ENCODE assay signal across 21 mouse cellular contexts in the genomic region with DNA sequence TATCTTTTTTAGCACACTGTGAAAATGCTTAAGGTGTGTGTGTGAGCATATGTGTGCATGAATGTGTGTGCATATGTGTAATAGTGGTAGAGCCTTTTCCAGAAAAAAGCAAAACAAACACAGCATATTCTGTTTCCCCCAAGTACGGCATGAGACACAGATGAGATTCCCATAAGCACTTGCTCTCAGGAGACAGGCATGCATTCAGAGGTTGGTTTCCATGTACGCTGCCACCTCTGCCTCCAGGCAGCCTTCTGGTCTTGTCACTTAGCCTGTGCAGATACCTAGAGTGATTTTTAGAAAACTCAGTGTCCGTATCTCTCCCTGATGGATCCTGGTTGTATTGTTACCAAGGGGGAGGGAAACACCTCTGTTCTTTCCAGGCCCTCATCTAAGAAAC.
DNase-seq lines count a peak whose midpoint lies in the region; ATAC-seq lines count a peak whose summit lies in the region.
"Had no signal": no experiment of that assay in that cellular context is flagged by ENCODE, and none has a peak within 500 bp of the region (broad histone marks: within the 10 kb centered on the region; RNA-seq: fewer than 3 reads in every experiment).

No protein-coding gene starts in this region.

- no peak overlapping the region for H3K4me2 ChIP-seq in forebrain, embryonic 13.5 days
- H3K4me2 ChIP-seq in forebrain, embryonic 16.5 days (ENCODE audit: low read length) = no peak overlapping the region
- no peak overlapping the region for H3K4me2 ChIP-seq in hindbrain, embryonic 11.5 days (replicated peaks; ENCODE audit: low read depth, low read length)
- H3K4me2 ChIP-seq in midbrain, embryonic 16.5 days (ENCODE audit: low read length) = no peak overlapping the region

- no peaks in the 10 kb centered on the region for H3K36me3 ChIP-seq in forebrain, embryonic 13.5 days (ENCODE audit: poor library complexity, severe bottlenecking)
- H3K36me3 ChIP-seq in forebrain, embryonic 16.5 days (ENCODE audit: control insufficient read depth, insufficient read depth) = no peaks in the 10 kb centered on the region
- H3K36me3 ChIP-seq in hindbrain, embryonic 10.5 days = no peaks in the 10 kb centered on the region
- no peaks in the 10 kb centered on the region for H3K36me3 ChIP-seq in hindbrain, embryonic 11.5 days (ENCODE audit: control insufficient read depth, insufficient read depth, low read length)
- H3K36me3 ChIP-seq in midbrain, embryonic 10.5 days = no peaks in the 10 kb centered on the region
- no peaks in the 10 kb centered on the region for H3K36me3 ChIP-seq in midbrain, embryonic 16.5 days (ENCODE audit: control insufficient read depth, insufficient read depth, low read length)
- H3K36me3 ChIP-seq: embryonic facial prominence, embryonic 13.5 days; kidney, embryonic 15.5 days; liver, embryonic 13.5 days had no signal

- no peak for DNase-seq in hindbrain, embryonic 10.5 days (ENCODE audit: low spot score)
- no peak for DNase-seq in hindbrain, embryonic 11.5 days (ENCODE audit: low spot score)
- no peak for DNase-seq in midbrain, embryonic 10.5 days (ENCODE audit: low spot score)
- no peak for DNase-seq in thymus, postnatal 10 days (ENCODE audit: low spot score in 2 of 2)
- DNase-seq in kidney, postnatal 14 days = no peak
- DNase-seq: adrenal gland, postnatal 10 days; cerebellum, adult 18-20 months; gastrocnemius, postnatal 10 days; kidney, adult 11 months; kidney, postnatal 4 days; liver, embryonic 13.5 days; lung, adult 2 months; lung, postnatal 14 days; right cerebral cortex, postnatal 14 days; thymus, postnatal 36 days had no signal

- H3K9ac ChIP-seq in forebrain, embryonic 13.5 days = no peak overlapping the region
- H3K9ac ChIP-seq in forebrain, embryonic 16.5 days (replicated peaks; ENCODE audit: low read depth, low read length) = no peak overlapping the region
- no peak overlapping the region for H3K9ac ChIP-seq in hindbrain, embryonic 11.5 days (ENCODE audit: low read depth, low read length)
- H3K9ac ChIP-seq in midbrain, embryonic 16.5 days (ENCODE audit: low read depth, low read length) = no peak overlapping the region
- H3K9ac ChIP-seq: embryonic facial prominence, embryonic 13.5 days; kidney, embryonic 15.5 days; liver, embryonic 13.5 days had no signal

- H3K4me3 ChIP-seq in forebrain, embryonic 13.5 days = no peak overlapping the region
- no peak overlapping the region for H3K4me3 ChIP-seq in forebrain, embryonic 16.5 days (replicated peaks; ENCODE audit: low read length)
- H3K4me3 ChIP-seq in hindbrain, embryonic 10.5 days = no peak overlapping the region
- no peak overlapping the region for H3K4me3 ChIP-seq in hindbrain, embryonic 11.5 days (ENCODE audit: low read depth, low read length)
- no peak overlapping the region for H3K4me3 ChIP-seq in midbrain, embryonic 10.5 days
- no peak overlapping the region for H3K4me3 ChIP-seq in midbrain, embryonic 16.5 days (ENCODE audit: low read depth, low read length)
- H3K4me3 ChIP-seq: erythroblast, embryonic 14.5 days; liver, embryonic 13.5 days had no signal

- 70% methylated on average over 3 of the region's 3 CpGs for WGBS in forebrain, embryonic 13.5 days
- WGBS in forebrain, embryonic 16.5 days = 69% methylated on average over 3 of the region's 3 CpGs
- WGBS in hindbrain, embryonic 10.5 days = 74% methylated on average over 3 of the region's 3 CpGs
- WGBS in hindbrain, embryonic 11.5 days = 74% methylated on average over 3 of the region's 3 CpGs
- 82% methylated on average over 3 of the region's 3 CpGs for WGBS in midbrain, embryonic 10.5 days
- 62% methylated on average over 3 of the region's 3 CpGs for WGBS in midbrain, embryonic 16.5 days

- H3K27ac ChIP-seq in forebrain, embryonic 13.5 days = 0 out of 2 replicates have a peak overlapping the region, but pooled peaks have one; percentile 15
- H3K27ac ChIP-seq in forebrain, embryonic 16.5 days (ENCODE audit: low read length) = no peak overlapping the region
- H3K27ac ChIP-seq in hindbrain, embryonic 10.5 days = peak overlapping the region; percentile 77
- H3K27ac ChIP-seq in hindbrain, embryonic 11.5 days (ENCODE audit: low read depth, low read length) = no peak overlapping the region
- H3K27ac ChIP-seq in midbrain, embryonic 10.5 days (replicated peaks) = peak overlapping the region; percentile 70; the same call in 1 of the 2 replicates
- peak overlapping the region; percentile 28 for H3K27ac ChIP-seq in midbrain, embryonic 16.5 days (ENCODE audit: low read length)
- H3K27ac ChIP-seq: embryonic facial prominence, embryonic 13.5 days; kidney, embryonic 15.5 days; liver, embryonic 13.5 days had no signal

- ATAC-seq in forebrain, embryonic 13.5 days = no peak
- ATAC-seq in forebrain, embryonic 16.5 days = no peak
- no peak for ATAC-seq in hindbrain, embryonic 11.5 days (ENCODE audit: low FRiP score)
- peak; percentile 1; the same call in 1 of the 2 replicates for ATAC-seq in midbrain, embryonic 16.5 days

- H3K9me3 ChIP-seq in forebrain, embryonic 13.5 days (replicated peaks) = no peaks in the 10 kb centered on the region
- H3K9me3 ChIP-seq in forebrain, embryonic 16.5 days (ENCODE audit: control insufficient read depth, low read length) = no peaks in the 10 kb centered on the region
- H3K9me3 ChIP-seq in hindbrain, embryonic 10.5 days = no peaks in the 10 kb centered on the region
- H3K9me3 ChIP-seq in hindbrain, embryonic 11.5 days (ENCODE audit: control insufficient read depth, low read length) = no peaks in the 10 kb centered on the region
- no peaks in the 10 kb centered on the region for H3K9me3 ChIP-seq in midbrain, embryonic 10.5 days (replicated peaks)
- H3K9me3 ChIP-seq in midbrain, embryonic 16.5 days (replicated peaks; ENCODE audit: control insufficient read depth, low read length, poor library complexity, severe bottlenecking) = no peaks in the 10 kb centered on the region
- H3K9me3 ChIP-seq: embryonic facial prominence, embryonic 13.5 days; kidney, embryonic 15.5 days; liver, embryonic 13.5 days had no signal

- peaks cover 67% of the 10 kb centered on the region for H3K4me1 ChIP-seq in forebrain, embryonic 13.5 days
- H3K4me1 ChIP-seq in forebrain, embryonic 16.5 days (replicated peaks; ENCODE audit: control insufficient read depth, insufficient read depth, low read length) = peaks cover 20% of the 10 kb centered on the region
- H3K4me1 ChIP-seq in hindbrain, embryonic 10.5 days (replicated peaks) = peaks cover 53% of the 10 kb centered on the region
- H3K4me1 ChIP-seq in hindbrain, embryonic 11.5 days (replicated peaks; ENCODE audit: control insufficient read depth, insufficient read depth, low read length) = peaks cover 5% of the 10 kb centered on the region; the same call in 1 of the 2 replicates
- peaks cover 49% of the 10 kb centered on the region for H3K4me1 ChIP-seq in midbrain, embryonic 10.5 days
- H3K4me1 ChIP-seq in midbrain, embryonic 16.5 days (ENCODE audit: control insufficient read depth, insufficient read depth, low read length) = peaks cover 28% of the 10 kb centered on the region
- H3K4me1 ChIP-seq: liver, embryonic 13.5 days had no signal

- H3K27me3 ChIP-seq in forebrain, embryonic 13.5 days = no peaks in the 10 kb centered on the region
- H3K27me3 ChIP-seq in forebrain, embryonic 16.5 days (replicated peaks; ENCODE audit: control insufficient read depth, insufficient read depth, low read length) = no peaks in the 10 kb centered on the region
- peaks cover 7% of the 10 kb centered on the region; the same call in 1 of the 2 replicates for H3K27me3 ChIP-seq in hindbrain, embryonic 10.5 days (ENCODE audit: insufficient read depth, poor library complexity, severe bottlenecking)
- H3K27me3 ChIP-seq in hindbrain, embryonic 11.5 days (ENCODE audit: control insufficient read depth, insufficient read depth, low read length) = no peaks in the 10 kb centered on the region
- H3K27me3 ChIP-seq in midbrain, embryonic 10.5 days (ENCODE audit: low read depth, poor library complexity, severe bottlenecking) = 0 out of 2 replicates have a peak, but pooled peaks cover 16% of the 10 kb centered on the region
- no peaks in the 10 kb centered on the region for H3K27me3 ChIP-seq in midbrain, embryonic 16.5 days (ENCODE audit: control insufficient read depth, insufficient read depth, low read depth, low read length)
- H3K27me3 ChIP-seq: kidney, embryonic 15.5 days; liver, embryonic 13.5 days had no signal

Comparison
In these comparisons a context has a peak if more than half of its experiments do, and no peak if none do; other contexts are left out.
1. H3K27ac ChIP-seq: peak in forebrain, embryonic 13.5 days (single experiment), hindbrain, embryonic 10.5 days (single experiment), midbrain, embryonic 10.5 days (single experiment) and midbrain, embryonic 16.5 days (single experiment); none in forebrain, embryonic 16.5 days (single experiment) and hindbrain, embryonic 11.5 days (single experiment).